Mouse (Mus musculus): ENCODE results near the gene Msi2. TPM values are rescaled to one million over a fixed set of nuclear protein-coding genes. Genes with fewer than 3 reads are reported as not detected.
A peak's percentile ranks its signal among the peaks of the same experiment; 100 is the strongest.

Gene Msi2
- polyA plus RNA-seq, 1 experiment: 78.5 TPM

GRCm38 (mm10) chr11:88395076-88395990 lies 323.0 kb downstream of the Msi2 start:
- WGBS: 83% methylated on average over 8 of the region's 8 CpGs
- peaks cover 16% of the 10 kb centered on the region for H3K4me1 ChIP-seq (ENCODE audit: control insufficient read depth, insufficient read depth, low read length)

GRCm38 (mm10) chr11:88394341-88395075 lies 323.8 kb downstream of the Msi2 start:
- 61% methylated on average over 19 of the region's 19 CpGs for WGBS

More at GRCm38 (mm10) chr11:88395076-88395990, 323.0 kb downstream of the Msi2 start:
- Histone ChIP-seq H3K27ac (ENCODE audit: insufficient read depth, low read depth, low read length) (peak overlapping the region; percentile 16; the same call in 1 of the 2 replicates), H3K4me3 (ENCODE audit: insufficient read depth, low read depth, low read length) (no peak overlapping the region)
- no peak for TF ChIP-seq POLR2A (IDR thresholded peaks at IDR 0.05; ENCODE audit: insufficient read depth, low read depth, low read length)
- TF ChIP-seq CTCF (IDR thresholded peaks at IDR 0.05; ENCODE audit: insufficient read depth, low read depth, low read length): no peak

DNA sequence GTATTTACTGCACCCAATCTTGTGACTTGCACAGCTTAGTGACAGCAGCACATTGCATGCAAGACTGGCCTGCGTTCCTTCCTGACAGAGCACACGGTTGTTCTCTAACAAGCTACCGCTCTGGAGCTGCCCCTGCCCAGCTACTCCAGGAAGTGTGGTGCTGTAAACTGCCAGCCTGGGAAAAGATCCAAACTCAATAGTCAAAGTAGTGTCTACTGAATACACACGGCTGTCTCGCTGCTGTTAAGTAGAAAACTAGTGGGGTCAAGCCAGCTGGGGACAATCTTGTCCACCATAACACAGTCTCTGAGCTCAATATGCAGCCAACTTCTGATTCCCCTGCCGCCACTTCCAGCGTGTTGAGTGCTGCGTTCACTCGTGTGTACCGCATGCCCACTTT lies 325.6 kb downstream of the Msi2 start:
- Histone ChIP-seq H3K4me3 (ENCODE audit: insufficient read depth, low read depth, low read length) (no peak overlapping the region), H3K4me1 (ENCODE audit: control insufficient read depth, insufficient read depth, low read length) (peaks cover 14% of the 10 kb centered on the region), H3K27ac (ENCODE audit: insufficient read depth, low read depth, low read length) (no peak overlapping the region)
- no peak for TF ChIP-seq POLR2A (IDR thresholded peaks at IDR 0.05; ENCODE audit: insufficient read depth, low read depth, low read length)
- TF ChIP-seq CTCF (IDR thresholded peaks at IDR 0.05; ENCODE audit: insufficient read depth, low read depth, low read length): no peak
- 64% methylated on average over 10 of the region's 10 CpGs for WGBS

More at GRCm38 (mm10) chr11:88394341-88395075, 323.8 kb downstream of the Msi2 start:
- Histone ChIP-seq H3K4me1 (ENCODE audit: control insufficient read depth, insufficient read depth, low read length) (peaks cover 16% of the 10 kb centered on the region), H3K4me3 (ENCODE audit: insufficient read depth, low read depth, low read length) (no peak overlapping the region), H3K27ac (ENCODE audit: insufficient read depth, low read depth, low read length) (peak overlapping the region; percentile 16; the same call in 1 of the 2 replicates)
- TF ChIP-seq CTCF (IDR thresholded peaks at IDR 0.05; ENCODE audit: insufficient read depth, low read depth, low read length) (no peak), POLR2A (IDR thresholded peaks at IDR 0.05; ENCODE audit: insufficient read depth, low read depth, low read length) (no peak)

DNA sequence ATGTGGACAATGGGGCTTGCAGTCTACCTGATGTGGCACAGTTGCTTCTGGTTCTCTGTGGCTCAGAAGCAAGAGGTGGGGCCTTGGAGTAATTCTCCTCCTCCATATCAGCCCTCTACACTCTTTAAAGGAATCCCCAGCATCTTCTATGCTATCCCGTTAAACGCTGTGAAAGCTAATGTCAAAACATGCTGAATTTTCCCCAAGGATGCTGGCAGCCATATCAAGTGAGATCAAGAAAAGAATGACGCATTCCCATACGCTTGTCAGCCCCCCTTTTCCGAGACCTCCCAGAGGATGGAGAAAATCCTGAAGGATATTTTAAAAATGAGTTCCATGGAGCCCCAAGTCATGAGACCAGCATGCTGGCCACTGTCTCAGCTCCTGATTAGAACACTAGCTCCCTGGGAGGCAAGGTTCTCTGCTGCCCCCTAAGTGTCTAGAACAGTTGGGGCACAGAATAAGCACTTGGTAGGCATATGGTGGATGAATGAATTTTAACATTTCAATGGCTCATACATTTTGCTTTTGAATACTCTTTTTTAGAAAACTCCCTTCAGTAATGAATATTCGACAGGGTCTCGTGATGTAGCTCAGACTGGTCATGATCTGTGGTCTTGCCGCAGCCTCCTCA lies 327.0 kb downstream of the Msi2 start:
- no peak overlapping the region for H3K4me3 ChIP-seq (ENCODE audit: insufficient read depth, low read depth, low read length)
- no peak overlapping the region for H3K27ac ChIP-seq (ENCODE audit: insufficient read depth, low read depth, low read length)
- peaks cover 15% of the 10 kb centered on the region for H3K4me1 ChIP-seq (ENCODE audit: control insufficient read depth, insufficient read depth, low read length)
- TF ChIP-seq POLR2A (IDR thresholded peaks at IDR 0.05; ENCODE audit: insufficient read depth, low read depth, low read length): no peak
- TF ChIP-seq CTCF (IDR thresholded peaks at IDR 0.05; ENCODE audit: insufficient read depth, low read depth, low read length): no peak
- WGBS: 85% methylated on average over 8 of the region's 8 CpGs

DNA sequence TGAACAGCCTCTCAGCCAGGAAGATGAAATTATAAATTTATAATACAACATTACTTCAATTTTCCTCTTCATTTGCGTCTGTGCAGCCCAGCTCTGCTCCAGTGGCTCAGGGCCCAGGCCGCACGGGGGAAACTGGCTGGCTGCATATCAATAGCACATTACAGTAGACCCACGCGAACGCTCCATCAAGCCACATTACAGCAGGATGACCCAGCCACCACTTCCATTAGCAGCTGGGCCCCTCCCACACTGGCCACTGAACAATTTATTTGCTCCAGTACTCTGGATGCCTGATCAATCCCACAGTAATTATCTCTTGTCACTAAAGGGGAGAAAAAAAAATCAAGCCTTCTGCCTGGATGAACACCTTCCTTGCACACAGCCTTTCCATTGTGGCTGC lies 328.8 kb downstream of the Msi2 start:
- H3K4me1 ChIP-seq (ENCODE audit: control insufficient read depth, insufficient read depth, low read length): peaks cover 12% of the 10 kb centered on the region
- WGBS: 68% methylated on average over 6 of the region's 6 CpGs
- TF ChIP-seq POLR2A (IDR thresholded peaks at IDR 0.05; ENCODE audit: insufficient read depth, low read depth, low read length) (no peak), CTCF (IDR thresholded peaks at IDR 0.05; ENCODE audit: insufficient read depth, low read depth, low read length) (no peak)
- no peak overlapping the region for H3K4me3 ChIP-seq (ENCODE audit: insufficient read depth, low read depth, low read length)
- H3K27ac ChIP-seq (ENCODE audit: insufficient read depth, low read depth, low read length): no peak overlapping the region

- H3K27ac ChIP-seq (ENCODE audit: insufficient read depth, low read depth, low read length): no peak overlapping the region
- 72% methylated on average over 4 of the region's 4 CpGs for WGBS
- no peak for TF ChIP-seq CTCF (IDR thresholded peaks at IDR 0.05; ENCODE audit: insufficient read depth, low read depth, low read length)
- TF ChIP-seq POLR2A (IDR thresholded peaks at IDR 0.05; ENCODE audit: insufficient read depth, low read depth, low read length): no peak
- peaks cover 11% of the 10 kb centered on the region for H3K4me1 ChIP-seq (ENCODE audit: control insufficient read depth, insufficient read depth, low read length)
- H3K4me3 ChIP-seq (ENCODE audit: insufficient read depth, low read depth, low read length): no peak overlapping the region
Measured at GRCm38 (mm10) chr11:88386916-88387315, 331.4 kb downstream of the Msi2 start.

DNA sequence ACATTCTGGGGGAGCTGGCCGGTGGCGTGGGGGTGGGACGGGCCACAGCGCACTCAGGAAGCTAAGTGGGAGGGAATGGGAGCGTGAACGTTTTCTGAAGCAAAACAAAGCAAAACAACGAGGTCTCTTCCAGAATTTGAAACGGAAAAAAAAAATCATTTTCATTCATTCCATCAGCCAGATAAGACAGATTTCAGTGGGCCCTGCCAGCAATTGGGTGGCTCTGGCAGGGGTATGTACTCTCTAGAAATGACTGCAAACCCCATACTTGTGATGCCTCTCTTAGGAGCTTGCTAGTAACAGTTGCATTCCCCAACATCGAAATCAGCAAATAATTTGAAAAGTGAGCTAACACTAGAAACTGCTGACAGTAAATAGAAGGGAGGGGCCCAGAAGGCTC lies 335.9 kb downstream of the Msi2 start:
- Histone ChIP-seq H3K27ac (ENCODE audit: insufficient read depth, low read depth, low read length) (no peak overlapping the region), H3K4me3 (ENCODE audit: insufficient read depth, low read depth, low read length) (no peak overlapping the region), H3K4me1 (ENCODE audit: control insufficient read depth, insufficient read depth, low read length) (peaks cover 13% of the 10 kb centered on the region)
- 54% methylated on average over 9 of the region's 9 CpGs for WGBS
- no peak for TF ChIP-seq POLR2A (IDR thresholded peaks at IDR 0.05; ENCODE audit: insufficient read depth, low read depth, low read length)
- TF ChIP-seq CTCF (IDR thresholded peaks at IDR 0.05; ENCODE audit: insufficient read depth, low read depth, low read length): no peak

GRCm38 (mm10) chr11:88381145-88381909 lies 337.0 kb downstream of the Msi2 start:
- 54% methylated on average over 12 of the region's 14 CpGs for WGBS
- no peak overlapping the region for H3K27ac ChIP-seq (ENCODE audit: insufficient read depth, low read depth, low read length)
- no peak overlapping the region for H3K4me3 ChIP-seq (ENCODE audit: insufficient read depth, low read depth, low read length)
- peaks cover 12% of the 10 kb centered on the region for H3K4me1 ChIP-seq (ENCODE audit: control insufficient read depth, insufficient read depth, low read length)
- TF ChIP-seq POLR2A (IDR thresholded peaks at IDR 0.05; ENCODE audit: insufficient read depth, low read depth, low read length) (no peak), CTCF (IDR thresholded peaks at IDR 0.05; ENCODE audit: insufficient read depth, low read depth, low read length) (no peak)

Data from olfactory bulb, adult 2 months (tissue).